Mouse (Mus musculus): ENCODE measurements around the gene Jund.

GRCm38 (mm10) chr8:70701048-70701981, 2.6 kb downstream of the Jund start:
- no peak for TF ChIP-seq POLR2A (IDR thresholded peaks at IDR 0.05; ENCODE audit: extremely low read depth, insufficient read depth, low read length)
- TF ChIP-seq CTCF (IDR thresholded peaks at IDR 0.05; ENCODE audit: extremely low read depth, insufficient read depth, low read length), result no peak
